Comparison of ENCODE assay signal across 8 mouse cellular contexts in genomic region chr12:15535822-15536221, GRCm38 (mm10).
DNase-seq lines count a peak whose midpoint lies in the region; ATAC-seq and TF ChIP-seq lines count a peak whose summit lies in the region.

No protein-coding gene starts in this region.

- no peak overlapping the region for H3K9ac ChIP-seq in kidney, embryonic 14.5 days (ENCODE audit: low read depth, low read length)
- no peak overlapping the region for H3K9ac ChIP-seq in liver, embryonic 14.5 days (replicated peaks)

- H3K27ac ChIP-seq in kidney, adult 2 months (ENCODE audit: insufficient read depth, low read depth, low read length) = no peak overlapping the region
- H3K27ac ChIP-seq in kidney, embryonic 14.5 days (ENCODE audit: low read depth, low read length) = no peak overlapping the region
- H3K27ac ChIP-seq in liver, embryonic 14.5 days = no peak overlapping the region

- no peaks in the 10 kb centered on the region for H3K36me3 ChIP-seq in kidney, adult 2 months (ENCODE audit: control insufficient read depth, insufficient read depth, low read length)
- no peaks in the 10 kb centered on the region for H3K36me3 ChIP-seq in kidney, embryonic 14.5 days (ENCODE audit: control insufficient read depth, insufficient read depth, low read length)
- no peaks in the 10 kb centered on the region for H3K36me3 ChIP-seq in liver, embryonic 14.5 days (replicated peaks; ENCODE audit: control insufficient read depth, insufficient read depth, low read depth)

- no peak for ATAC-seq in kidney, embryonic 14.5 days (ENCODE audit: low FRiP score, low TSS enrichment)
- ATAC-seq in liver, embryonic 14.5 days (ENCODE audit: insufficient read depth) = no peak
- ATAC-seq in neutrophil, adult 5-6 weeks (ENCODE audit: extremely low read depth, insufficient number of reproducible peaks, low FRiP score, poor library complexity, severe bottlenecking) = peak; percentile 84

- no peaks in the 10 kb centered on the region for H3K9me3 ChIP-seq in kidney, embryonic 14.5 days (ENCODE audit: control insufficient read depth, low read length)
- no peaks in the 10 kb centered on the region for H3K9me3 ChIP-seq in liver, embryonic 14.5 days (ENCODE audit: control insufficient read depth, low read length)

- no peak for TF ChIP-seq POLR2A in kidney, adult 2 months (IDR thresholded peaks at IDR 0.05; ENCODE audit: low read depth, low read length)

- TF ChIP-seq EP300 in liver, embryonic 14.5 days (IDR thresholded peaks at IDR 0.05; ENCODE audit: low read depth) = no peak

- no peaks in the 10 kb centered on the region for H3K27me3 ChIP-seq in kidney, adult 2 months (replicated peaks; ENCODE audit: control insufficient read depth, insufficient read depth, low read length)
- H3K27me3 ChIP-seq in kidney, embryonic 14.5 days (ENCODE audit: control insufficient read depth, insufficient read depth, low read length) = no peaks in the 10 kb centered on the region
- no peaks in the 10 kb centered on the region for H3K27me3 ChIP-seq in liver, embryonic 14.5 days (ENCODE audit: control insufficient read depth, insufficient read depth, low read length)

- TF ChIP-seq CTCF in kidney, adult 2 months (conservative IDR thresholded peaks at IDR 0.05; ENCODE audit: insufficient read depth, insufficient read length, low read depth, low read length) = peak; percentile 87
- TF ChIP-seq CTCF in liver, embryonic 14.5 days (IDR thresholded peaks at IDR 0.05; ENCODE audit: low read depth) = peak; percentile 69

- H3K4me2 ChIP-seq in kidney, embryonic 14.5 days (replicated peaks; ENCODE audit: low read depth, low read length) = no peak overlapping the region
- no peak overlapping the region for H3K4me2 ChIP-seq in liver, embryonic 14.5 days (ENCODE audit: low read depth)

- H3K4me1 ChIP-seq in kidney, adult 2 months (ENCODE audit: control insufficient read depth, insufficient read depth, low read length) = no peaks in the 10 kb centered on the region
- H3K4me1 ChIP-seq in kidney, embryonic 14.5 days (ENCODE audit: control insufficient read depth, insufficient read depth, low read length) = no peaks in the 10 kb centered on the region
- H3K4me1 ChIP-seq in liver, embryonic 14.5 days (replicated peaks; ENCODE audit: control insufficient read depth in 2 of 2, insufficient read depth in 2 of 2, low read length in 1 of 2) = no peaks in the 10 kb centered on the region

- no peak overlapping the region for H3K4me3 ChIP-seq in kidney, adult 2 months (ENCODE audit: insufficient read depth, low read depth, low read length)
- H3K4me3 ChIP-seq in kidney, embryonic 14.5 days (ENCODE audit: low read length) = no peak overlapping the region
- H3K4me3 ChIP-seq in liver, embryonic 14.5 days (ENCODE audit: insufficient read depth in 1 of 2, low read depth in 2 of 2, low read length in 2 of 2) = no peak overlapping the region

- whole genome bisulfite sequencing in kidney, adult 2 months = 5% methylated on average over 6 of the region's 6 CpGs
- 11% methylated on average over 6 of the region's 6 CpGs for WGBS in kidney, embryonic 14.5 days
- 7% methylated on average over 6 of the region's 6 CpGs for WGBS in liver, embryonic 14.5 days (ENCODE audit: insufficient replicate concordance)

- DNase-seq in kidney, adult 2 months = peak; percentile 83
- DNase-seq in cerebellum, postnatal 36 days = peak; percentile 75 to 79
- DNase-seq in gastrocnemius, adult 8-10 months (ENCODE audit: low spot score in 2 of 2) = peak; percentile 68 to 69
- DNase-seq in kidney, postnatal 10 days = peak; percentile 92
- peak; percentile 4 to 7 (median 4) for DNase-seq in liver, embryonic 14.5 days (ENCODE audit: low read depth in 3 of 3, low spot score in 3 of 3)
- peak; percentile 27 to 53 for DNase-seq in thymus, adult 18-20 months

Comparison
In these comparisons a context has a peak if more than half of its experiments do, and no peak if none do; other contexts are left out.
1. DNase-seq: peak in every context shown above with its lines; median percentile 92 in kidney, postnatal 10 days; 83 in kidney, adult 2 months; 77 in cerebellum, postnatal 36 days; 68 in gastrocnemius, adult 8-10 months; 40 in thymus, adult 18-20 months; 4 in liver, embryonic 14.5 days.